ENCODE assay signal across 18 mouse cellular contexts in the genomic region with DNA sequence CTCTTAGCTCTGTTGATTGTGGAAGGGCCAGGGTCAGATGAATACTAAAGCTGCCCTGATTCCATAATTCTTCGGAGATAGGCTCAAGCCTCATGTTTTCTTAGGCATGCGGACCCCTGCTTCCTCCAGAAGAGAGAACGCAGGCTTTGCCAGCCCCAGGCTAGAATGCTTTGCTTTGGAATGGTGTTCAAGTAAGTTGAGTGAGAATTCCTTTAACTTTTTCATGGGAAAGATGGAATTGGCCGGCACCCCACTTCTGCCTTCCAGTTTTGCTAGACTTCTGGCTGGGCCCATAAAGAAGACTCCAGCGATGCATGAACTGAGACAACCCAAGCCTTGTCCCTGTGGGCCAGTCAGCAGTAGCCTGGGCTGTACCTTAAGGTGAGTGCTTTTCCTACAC. TPM values are rescaled to one million over a fixed set of nuclear protein-coding genes. Genes with fewer than 3 reads are reported as not detected.
DNase-seq lines count a peak whose midpoint lies in the region.
"Had no signal": no experiment of that assay in that cellular context is flagged by ENCODE, and none has a peak within 500 bp of the region (broad histone marks: within the 10 kb centered on the region; RNA-seq: fewer than 3 reads in every experiment).

No protein-coding gene starts in this region.

- no peak overlapping the region for H3K27ac ChIP-seq in heart, embryonic 10.5 days
- no peak overlapping the region for H3K27ac ChIP-seq in hindbrain, embryonic 10.5 days
- H3K27ac ChIP-seq: embryonic facial prominence, embryonic 12.5 days; forebrain, embryonic 13.5 days; hindbrain, embryonic 14.5 days; liver, embryonic 15.5 days had no signal

- no peaks in the 10 kb centered on the region for H3K27me3 ChIP-seq in heart, embryonic 10.5 days (ENCODE audit: insufficient read depth, poor library complexity, severe bottlenecking)
- no peaks in the 10 kb centered on the region for H3K27me3 ChIP-seq in hindbrain, embryonic 10.5 days (ENCODE audit: insufficient read depth, poor library complexity, severe bottlenecking)
- H3K27me3 ChIP-seq: embryonic facial prominence, embryonic 12.5 days; forebrain, embryonic 13.5 days; liver, embryonic 15.5 days had no signal

- no peaks in the 10 kb centered on the region for H3K36me3 ChIP-seq in heart, embryonic 10.5 days
- no peaks in the 10 kb centered on the region for H3K36me3 ChIP-seq in hindbrain, embryonic 10.5 days
- H3K36me3 ChIP-seq: embryonic facial prominence, embryonic 12.5 days; liver, embryonic 15.5 days had no signal

- no peaks in the 10 kb centered on the region for H3K9me3 ChIP-seq in heart, embryonic 10.5 days
- no peaks in the 10 kb centered on the region for H3K9me3 ChIP-seq in hindbrain, embryonic 10.5 days
- H3K9me3 ChIP-seq: embryonic facial prominence, embryonic 12.5 days; forebrain, embryonic 13.5 days; liver, embryonic 15.5 days had no signal

- intact Hi-C loops in heart, postnatal 10 days (cut with DNase I), result no loop called here

- H3K4me1 ChIP-seq in heart, embryonic 10.5 days, result peaks cover 5% of the 10 kb centered on the region
- H3K4me1 ChIP-seq in hindbrain, embryonic 10.5 days (replicated peaks), result no peaks in the 10 kb centered on the region; the same call in 1 of the 2 replicates
- H3K4me1 ChIP-seq: embryonic facial prominence, embryonic 12.5 days; forebrain, embryonic 13.5 days had no signal

- DNase-seq in heart, adult 9 months (ENCODE audit: low spot score in 2 of 2), result peak; percentile 30 to 50
- DNase-seq in heart, embryonic 10.5 days (ENCODE audit: low spot score), result no peak
- peak; percentile 21 for DNase-seq in lung, postnatal 10 days
- DNase-seq in lung, adult 18-20 months, result no peak
- DNase-seq in heart, postnatal 10 days, result peak; percentile 45 to 68
- DNase-seq in adrenal gland, adult 2 months, result no peak
- no peak for DNase-seq in hindbrain, embryonic 10.5 days (ENCODE audit: low spot score)
- DNase-seq: adrenal gland, adult 8-10 months; cerebellum, adult 9-11 months; lung, postnatal 14 days; midbrain, embryonic 14.5 days; spleen, adult 18-20 months; thymus, postnatal 25 days had no signal

- H3K4me3 ChIP-seq in heart, embryonic 10.5 days, result no peak overlapping the region
- H3K4me3 ChIP-seq in hindbrain, embryonic 10.5 days, result no peak overlapping the region
- H3K4me3 ChIP-seq: embryonic facial prominence, embryonic 12.5 days; erythroblast, embryonic 14.5 days; forebrain, embryonic 13.5 days; liver, embryonic 15.5 days had no signal

- WGBS in heart, embryonic 10.5 days, result 82% methylated on average over 5 of the region's 5 CpGs
- WGBS in hindbrain, embryonic 10.5 days, result 89% methylated on average over 5 of the region's 5 CpGs

RNA-seq across cellular contexts. Expression of a gene that starts 39.8 kb away (rescaled TPM):
- 0.32 and 0.41 TPM in 2 replicates for polyA plus RNA-seq in heart, embryonic 10.5 days (2016; fragmentation: Nextera tagmentation; extraction: Ambion mirVana)
- under 1 TPM; 0.64 to 0.79 TPM for total RNA-seq in heart, postnatal 10 days (2021)
- 1 to 10 TPM; 2.6 to 2.7 TPM for total RNA-seq in adrenal gland, adult 2 months (2021)
- polyA plus RNA-seq in adrenal gland, adult 2 months (2012; rRNA removed), result 14.1 and 16.2 TPM in 2 replicates
- 0.56 and 0.69 TPM in 2 replicates for polyA plus RNA-seq in hindbrain, embryonic 10.5 days (2016; fragmentation: Nextera tagmentation; extraction: Ambion mirVana)
- polyA plus RNA-seq: erythroblast, embryonic 14.5 days had no signal

RNA-seq across cellular contexts. Expression of a gene that starts 54.1 kb away (rescaled TPM):
- 13.6 and 15.1 TPM in 2 replicates for polyA plus RNA-seq in heart, embryonic 10.5 days (2016; fragmentation: Nextera tagmentation; extraction: Ambion mirVana)
- total RNA-seq in heart, postnatal 10 days (2021), result 10 to 100 TPM; 10.3 to 13.8 TPM
- total RNA-seq in adrenal gland, adult 2 months (2021), result 10 to 100 TPM; 15.3 to 18.9 TPM
- polyA plus RNA-seq in adrenal gland, adult 2 months (2012; rRNA removed), result 103 and 106 TPM in 2 replicates
- polyA plus RNA-seq in hindbrain, embryonic 10.5 days (2016; fragmentation: Nextera tagmentation; extraction: Ambion mirVana), result 9.2 and 9.9 TPM in 2 replicates
- polyA plus RNA-seq: erythroblast, embryonic 14.5 days had no signal

RNA-seq across cellular contexts. Expression of a gene that starts 54.2 kb away (rescaled TPM):
- polyA plus RNA-seq in heart, embryonic 10.5 days (2016; fragmentation: Nextera tagmentation; extraction: Ambion mirVana), result 65.2 and 70.7 TPM in 2 replicates
- 10 to 100 TPM; 28.2 to 34.6 TPM for total RNA-seq in heart, postnatal 10 days (2021)
- total RNA-seq in adrenal gland, adult 2 months (2021), result 10 to 100 TPM; 48.0 to 49.0 TPM
- 92.1 and 92.2 TPM in 2 replicates for polyA plus RNA-seq in adrenal gland, adult 2 months (2012; rRNA removed)
- polyA plus RNA-seq in hindbrain, embryonic 10.5 days (2016; fragmentation: Nextera tagmentation; extraction: Ambion mirVana), result 85.1 and 95.7 TPM in 2 replicates

Comparison
In these comparisons a context has a peak if more than half of its experiments do, and no peak if none do; other contexts are left out.
1. DNase-seq: peak in heart, adult 9 months (2 of 2), lung, postnatal 10 days (single experiment) and heart, postnatal 10 days (2 of 2); none in heart, embryonic 10.5 days (single experiment), lung, adult 18-20 months (0 of 2), adrenal gland, adult 2 months (single experiment) and hindbrain, embryonic 10.5 days (single experiment).